Mouse (Mus musculus) bone marrow macrophage, adult 2 months (primary cell): ENCODE results near the gene Slit3.

ENCODE experiments used
- CTCF ChIP-seq: IDR thresholded peaks from 2 replicates; pipeline ENCODE4 v1.5.1; 2012; ENCODE audit warnings: low read depth, mild to moderate bottlenecking, low read length, moderate library complexity
- POLR2A ChIP-seq: IDR thresholded peaks from 2 replicates; pipeline ENCODE4 v1.6.1; 2012; ENCODE audit warnings: mild to moderate bottlenecking, low read depth, low read length, borderline replicate concordance

- no peak for TF ChIP-seq POLR2A
- TF ChIP-seq CTCF: no peak
These were observed 429.0 kb downstream of the Slit3 start for GRCm38 (mm10) chr11:35550036-35550435.
